Mouse (Mus musculus): ENCODE data around the gene Vmn1r52.
"Not testable (repeated sequence)": the region's sequence is repeated elsewhere in the genome, so short reads cannot be mapped to it uniquely, and the experiment has no call there.

Gene Vmn1r52

DNA sequence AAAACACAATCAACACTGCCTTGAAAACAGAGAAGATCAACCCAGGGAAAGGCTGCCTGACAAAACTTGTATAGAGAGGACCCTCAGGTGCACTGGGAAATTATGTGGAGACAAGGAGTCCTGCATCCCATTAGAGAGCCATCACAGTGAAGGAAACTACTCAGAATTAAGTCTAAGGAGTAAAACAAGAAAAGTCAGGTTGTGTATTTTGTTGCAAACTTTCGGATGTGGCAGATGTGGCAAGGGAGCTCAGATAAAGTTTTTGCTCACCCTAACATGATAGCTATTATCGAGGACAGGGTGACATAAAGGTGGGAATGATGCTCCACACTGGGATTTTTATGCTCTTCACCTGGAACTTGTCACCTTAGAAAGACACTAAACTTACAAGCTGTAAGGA lies at the start of gene Vmn1r52:
Gene Vmn1r52 (plus strand): TSS at position 301 of the 400 bp plus-strand sequence.
- in situ Hi-C loops (cut with MboI; ENCODE audit: unreplicated experiment in 2 of 2), result no loop called here

DNA sequence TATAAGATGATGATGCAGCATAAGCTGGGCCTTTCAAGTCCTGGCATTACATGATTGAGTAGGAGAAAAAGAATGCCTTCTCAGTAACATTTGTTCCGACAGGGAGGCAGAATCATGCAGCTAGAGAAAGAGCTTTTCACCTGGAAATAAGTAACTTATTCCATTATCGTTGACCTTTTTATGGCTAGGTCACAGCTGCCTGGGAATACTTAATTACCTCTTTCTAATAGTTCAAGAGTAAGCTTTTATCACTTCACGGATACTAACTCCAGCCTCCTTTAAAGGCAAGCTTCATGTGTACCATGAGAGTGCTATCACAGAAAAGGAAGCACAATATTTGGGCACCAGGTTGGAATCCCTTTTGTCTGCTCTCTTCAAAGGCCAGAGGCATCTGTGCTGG lies 14.5 kb upstream of the Vmn1r52 start:
- in situ Hi-C loops (cut with MboI; ENCODE audit: unreplicated experiment in 2 of 2), result no loop called here

DNA sequence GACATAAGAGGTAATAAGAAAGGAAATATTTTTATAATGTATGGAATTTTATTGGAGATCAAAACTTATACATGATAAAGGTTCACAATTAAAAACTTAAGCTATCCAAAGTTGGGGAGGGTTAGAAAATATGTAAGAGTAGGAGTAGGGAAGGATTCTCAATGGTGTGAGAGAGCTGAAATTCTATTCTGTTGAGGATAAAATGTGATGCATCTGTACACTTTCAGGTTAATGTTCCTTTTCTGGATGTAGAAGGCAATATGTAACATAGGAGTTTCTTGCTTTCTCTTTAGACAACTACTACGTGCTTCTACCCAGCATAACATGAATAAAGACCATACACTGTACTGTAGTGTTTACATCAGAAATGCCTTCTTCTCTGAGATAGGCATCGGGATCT lies 27.9 kb downstream of the Vmn1r52 start, which contains the start of gene V1ra8:
Gene V1ra8 (plus strand): TSS at position 301 of the 400 bp plus-strand sequence.
- in situ Hi-C loops (cut with MboI; ENCODE audit: unreplicated experiment in 2 of 2), result not testable (repeated sequence)

DNA sequence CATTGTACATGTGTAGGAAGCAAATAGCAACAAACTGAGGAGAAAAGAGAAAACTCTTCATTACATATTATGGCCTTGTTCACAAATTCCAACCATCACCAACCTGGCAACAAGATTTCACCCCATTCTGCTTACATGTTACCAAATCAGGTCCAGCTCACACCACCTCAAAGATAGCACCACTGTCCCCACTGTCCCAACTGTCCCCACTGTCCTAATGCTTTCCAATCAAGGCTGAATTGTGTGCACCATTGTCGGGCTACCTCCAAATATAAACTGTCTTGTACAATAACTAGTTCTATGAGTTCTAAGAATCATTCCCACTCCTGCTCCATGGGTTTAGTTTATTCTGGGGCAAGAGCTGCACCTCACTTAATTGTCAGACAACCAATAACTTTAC lies 49.7 kb downstream of the Vmn1r52 start, which contains the start of gene Vmn1r53:
Gene Vmn1r53 (minus strand): TSS at position 101 of the 400 bp plus-strand sequence.
- in situ Hi-C loops (cut with MboI; ENCODE audit: unreplicated experiment in 2 of 2), result no loop called here
